Mouse (Mus musculus) brain, embryonic 14.5 days (tissue): ENCODE data around the gene Lcn9.
A peak's percentile ranks its signal among the peaks of the same experiment; 100 is the strongest.

Source experiments
- CTCF ChIP-seq: fragments of 200-500 bp; IDR thresholded peaks from 2 replicates; pipeline ENCODE4 v1.5.1; 2012; ENCODE audit warnings: inconsistent platforms, mild to moderate bottlenecking, moderate library complexity, borderline replicate concordance; ENCODE audit not compliant: insufficient read depth, insufficient read length; ENCODE audit errors: extremely low read depth
- POLR2A ChIP-seq: fragments of 200-500 bp; IDR thresholded peaks from 2 replicates; pipeline ENCODE4 v1.6.1; 2012; ENCODE audit warnings: mild to moderate bottlenecking, inconsistent platforms, borderline replicate concordance; ENCODE audit not compliant: poor library complexity, insufficient read depth, insufficient read length, severe bottlenecking; ENCODE audit errors: extremely low read depth

- peak; percentile 12; the same call in 1 of the 2 replicates for TF ChIP-seq CTCF
- no peak for TF ChIP-seq POLR2A
Measured at GRCm38 (mm10) chr2:25813364-25813763, 9.6 kb upstream of the Lcn9 start.
